Mouse (Mus musculus): ENCODE measurements at regions not wholly inside any gene's neighbourhood (a gene's known extent, or its start where the extent isn't known, plus 50 kb on each side); places are given as distances from the start of the nearest gene placed in this dataset.

- H3K4me3 ChIP-seq (ENCODE audit: low read depth, low read length): no peak overlapping the region
- no peak overlapping the region for H3K27ac ChIP-seq (ENCODE audit: insufficient read depth, low read length)
- no peaks in the 10 kb centered on the region for H3K36me3 ChIP-seq (ENCODE audit: control insufficient read depth, insufficient read depth, low read length, poor library complexity, severe bottlenecking)
- peaks cover 2% of the 10 kb centered on the region for H3K4me1 ChIP-seq (ENCODE audit: control insufficient read depth, insufficient read depth, low read length)
- H3K9me3 ChIP-seq (replicated peaks; ENCODE audit: control insufficient read depth, insufficient read depth, low read length, poor library complexity, severe bottlenecking): peaks cover 4% of the 10 kb centered on the region; the same call in 1 of the 2 replicates
- H3K9ac ChIP-seq (ENCODE audit: low read depth, poor library complexity, severe bottlenecking): no peak overlapping the region
- peak; percentile 42 for TF ChIP-seq CTCF (IDR thresholded peaks at IDR 0.05; ENCODE audit: low read depth, low read length)
- no peak for TF ChIP-seq EP300 (IDR thresholded peaks at IDR 0.05; ENCODE audit: insufficient read depth, low read depth, low read length)
- no peaks in the 10 kb centered on the region for H3K27me3 ChIP-seq (ENCODE audit: control insufficient read depth, insufficient read depth, low read length, poor library complexity, severe bottlenecking)
These were observed 120.6 kb upstream of the Ccnd2 start for GRCm38 (mm10) chr6:127272630-127273029.

DNA sequence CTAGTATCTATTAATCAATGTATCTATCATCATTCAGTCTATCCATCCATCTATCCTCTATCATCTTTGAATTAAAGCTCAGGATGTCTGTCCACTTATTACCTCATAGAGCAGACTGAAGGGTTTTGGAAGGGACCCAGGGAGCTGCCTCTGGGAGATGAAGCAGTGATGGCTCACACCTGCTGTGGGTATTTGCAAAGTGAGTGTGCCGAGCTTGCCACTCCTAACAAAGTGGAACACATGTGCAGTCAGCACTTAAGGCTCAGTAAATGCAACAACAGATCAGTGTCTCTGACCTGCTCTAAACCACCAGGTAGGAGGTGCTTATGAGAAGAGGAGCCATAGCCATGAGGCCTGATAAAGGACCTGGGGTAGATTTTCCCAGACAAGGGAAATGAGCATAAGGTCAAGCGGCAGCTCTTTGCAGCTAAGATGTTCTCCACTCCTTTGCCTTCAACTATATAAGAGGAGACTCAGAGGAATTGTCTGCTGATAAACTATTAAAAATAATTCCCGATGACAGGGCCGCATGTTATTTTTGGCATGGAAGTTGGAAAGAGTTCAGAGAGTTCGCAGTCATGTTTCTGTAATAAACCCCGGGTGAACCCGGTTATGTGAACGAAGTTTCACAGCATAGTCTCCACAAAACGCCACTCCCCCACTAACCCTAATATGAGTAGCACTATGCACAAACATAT lies 122.9 kb upstream of the Ccnd2 start:
- Histone ChIP-seq H3K4me3 (ENCODE audit: low read depth, low read length) (no peak overlapping the region), H3K9me3 (replicated peaks; ENCODE audit: control insufficient read depth, insufficient read depth, low read length, poor library complexity, severe bottlenecking) (peaks cover 4% of the 10 kb centered on the region; the same call in 1 of the 2 replicates), H3K9ac (ENCODE audit: low read depth, poor library complexity, severe bottlenecking) (no peak overlapping the region), H3K27me3 (ENCODE audit: control insufficient read depth, insufficient read depth, low read length, poor library complexity, severe bottlenecking) (no peaks in the 10 kb centered on the region), H3K36me3 (ENCODE audit: control insufficient read depth, insufficient read depth, low read length, poor library complexity, severe bottlenecking) (no peaks in the 10 kb centered on the region), H3K4me1 (ENCODE audit: control insufficient read depth, insufficient read depth, low read length) (no peaks in the 10 kb centered on the region), H3K27ac (ENCODE audit: insufficient read depth, low read length) (no peak overlapping the region)
- no peak for TF ChIP-seq EP300 (IDR thresholded peaks at IDR 0.05; ENCODE audit: insufficient read depth, low read depth, low read length)
- TF ChIP-seq POLR2A (IDR thresholded peaks at IDR 0.05; ENCODE audit: insufficient read depth, low read length): no peak
- TF ChIP-seq CTCF (IDR thresholded peaks at IDR 0.05; ENCODE audit: low read depth, low read length): no peak

- peak; percentile 35 for TF ChIP-seq CTCF (IDR thresholded peaks at IDR 0.05; ENCODE audit: low read depth, low read length)
- TF ChIP-seq EP300 (IDR thresholded peaks at IDR 0.05; ENCODE audit: insufficient read depth, low read depth, low read length): no peak
- no peak for TF ChIP-seq POLR2A (IDR thresholded peaks at IDR 0.05; ENCODE audit: insufficient read depth, low read length)
These were observed 123.4 kb upstream of the Ccnd2 start for GRCm38 (mm10) chr6:127275430-127275784.

GRCm38 (mm10) chr6:127276362-127276761 lies 124.4 kb upstream of the Ccnd2 start:
- Histone ChIP-seq H3K27ac (ENCODE audit: insufficient read depth, low read length) (no peak overlapping the region), H3K36me3 (ENCODE audit: control insufficient read depth, insufficient read depth, low read length, poor library complexity, severe bottlenecking) (no peaks in the 10 kb centered on the region), H3K9ac (ENCODE audit: low read depth, poor library complexity, severe bottlenecking) (no peak overlapping the region), H3K9me3 (replicated peaks; ENCODE audit: control insufficient read depth, insufficient read depth, low read length, poor library complexity, severe bottlenecking) (peaks cover 4% of the 10 kb centered on the region; the same call in 1 of the 2 replicates), H3K4me1 (ENCODE audit: control insufficient read depth, insufficient read depth, low read length) (no peaks in the 10 kb centered on the region), H3K27me3 (ENCODE audit: control insufficient read depth, insufficient read depth, low read length, poor library complexity, severe bottlenecking) (no peaks in the 10 kb centered on the region), H3K4me3 (ENCODE audit: low read depth, low read length) (no peak overlapping the region)
- TF ChIP-seq EP300 (IDR thresholded peaks at IDR 0.05; ENCODE audit: insufficient read depth, low read depth, low read length) (no peak), POLR2A (IDR thresholded peaks at IDR 0.05; ENCODE audit: insufficient read depth, low read length) (no peak), CTCF (IDR thresholded peaks at IDR 0.05; ENCODE audit: low read depth, low read length) (no peak)

More at GRCm38 (mm10) chr6:127275430-127275784, 123.4 kb upstream of the Ccnd2 start:
- no peak overlapping the region for H3K4me3 ChIP-seq (ENCODE audit: low read depth, low read length)
- H3K36me3 ChIP-seq (ENCODE audit: control insufficient read depth, insufficient read depth, low read length, poor library complexity, severe bottlenecking): no peaks in the 10 kb centered on the region
- peaks cover 4% of the 10 kb centered on the region; the same call in 1 of the 2 replicates for H3K9me3 ChIP-seq (replicated peaks; ENCODE audit: control insufficient read depth, insufficient read depth, low read length, poor library complexity, severe bottlenecking)
- H3K27me3 ChIP-seq (ENCODE audit: control insufficient read depth, insufficient read depth, low read length, poor library complexity, severe bottlenecking): no peaks in the 10 kb centered on the region
- no peaks in the 10 kb centered on the region for H3K4me1 ChIP-seq (ENCODE audit: control insufficient read depth, insufficient read depth, low read length)
- H3K9ac ChIP-seq (ENCODE audit: low read depth, poor library complexity, severe bottlenecking): no peak overlapping the region
- no peak overlapping the region for H3K27ac ChIP-seq (ENCODE audit: insufficient read depth, low read length)

GRCm38 (mm10) chr6:127278402-127278801 lies 126.4 kb upstream of the Ccnd2 start:
- Histone ChIP-seq H3K9ac (ENCODE audit: low read depth, poor library complexity, severe bottlenecking) (no peak overlapping the region), H3K27ac (ENCODE audit: insufficient read depth, low read length) (no peak overlapping the region), H3K27me3 (ENCODE audit: control insufficient read depth, insufficient read depth, low read length, poor library complexity, severe bottlenecking) (no peaks in the 10 kb centered on the region), H3K4me3 (ENCODE audit: low read depth, low read length) (no peak overlapping the region), H3K9me3 (replicated peaks; ENCODE audit: control insufficient read depth, insufficient read depth, low read length, poor library complexity, severe bottlenecking) (0 out of 2 replicates have a peak, but pooled peaks cover 4% of the 10 kb centered on the region), H3K36me3 (ENCODE audit: control insufficient read depth, insufficient read depth, low read length, poor library complexity, severe bottlenecking) (no peaks in the 10 kb centered on the region), H3K4me1 (ENCODE audit: control insufficient read depth, insufficient read depth, low read length) (no peaks in the 10 kb centered on the region)
- TF ChIP-seq EP300 (IDR thresholded peaks at IDR 0.05; ENCODE audit: insufficient read depth, low read depth, low read length) (no peak), POLR2A (IDR thresholded peaks at IDR 0.05; ENCODE audit: insufficient read depth, low read length) (no peak), CTCF (IDR thresholded peaks at IDR 0.05; ENCODE audit: low read depth, low read length) (peak; percentile 24)

DNA sequence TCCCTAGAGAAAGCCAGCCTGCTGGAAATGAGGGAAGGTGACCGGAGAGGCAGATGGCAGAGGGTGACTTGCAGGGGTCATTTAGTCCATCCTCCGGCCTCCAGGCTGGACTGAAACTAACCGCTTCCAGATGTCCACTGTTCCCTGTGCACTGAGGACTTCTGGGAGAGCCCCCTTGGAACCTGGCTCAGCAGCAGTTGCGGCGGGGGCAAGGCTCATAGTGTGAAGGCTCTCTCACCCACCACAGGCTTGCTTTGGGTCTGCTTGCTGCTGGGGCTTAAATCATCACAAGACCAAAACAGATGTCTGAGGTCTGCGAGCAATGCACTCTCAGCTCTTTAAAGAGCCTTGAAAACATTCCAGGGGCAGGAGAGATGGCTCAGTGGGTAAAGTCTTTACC lies 132.2 kb upstream of the Ccnd2 start:
- Histone ChIP-seq H3K4me1 (ENCODE audit: control insufficient read depth, insufficient read depth, low read length) (no peaks in the 10 kb centered on the region), H3K4me3 (ENCODE audit: low read depth, low read length) (no peak overlapping the region), H3K27ac (ENCODE audit: insufficient read depth, low read length) (no peak overlapping the region), H3K9ac (ENCODE audit: low read depth, poor library complexity, severe bottlenecking) (no peak overlapping the region), H3K27me3 (ENCODE audit: control insufficient read depth, insufficient read depth, low read length, poor library complexity, severe bottlenecking) (no peaks in the 10 kb centered on the region; the same call in 1 of the 2 replicates), H3K9me3 (replicated peaks; ENCODE audit: control insufficient read depth, insufficient read depth, low read length, poor library complexity, severe bottlenecking) (no peaks in the 10 kb centered on the region), H3K36me3 (ENCODE audit: control insufficient read depth, insufficient read depth, low read length, poor library complexity, severe bottlenecking) (no peaks in the 10 kb centered on the region)
- no peak for TF ChIP-seq POLR2A (IDR thresholded peaks at IDR 0.05; ENCODE audit: insufficient read depth, low read length)
- TF ChIP-seq CTCF (IDR thresholded peaks at IDR 0.05; ENCODE audit: low read depth, low read length): no peak
